Mouse (Mus musculus): ENCODE data around the gene Pard3b. TPM values are rescaled to one million over a fixed set of nuclear protein-coding genes. Genes with fewer than 3 reads are reported as not detected.

Gene Pard3b
- total and polyA plus RNA-seq, 2 experiments, result 0.50 to 3.0 TPM

DNA sequence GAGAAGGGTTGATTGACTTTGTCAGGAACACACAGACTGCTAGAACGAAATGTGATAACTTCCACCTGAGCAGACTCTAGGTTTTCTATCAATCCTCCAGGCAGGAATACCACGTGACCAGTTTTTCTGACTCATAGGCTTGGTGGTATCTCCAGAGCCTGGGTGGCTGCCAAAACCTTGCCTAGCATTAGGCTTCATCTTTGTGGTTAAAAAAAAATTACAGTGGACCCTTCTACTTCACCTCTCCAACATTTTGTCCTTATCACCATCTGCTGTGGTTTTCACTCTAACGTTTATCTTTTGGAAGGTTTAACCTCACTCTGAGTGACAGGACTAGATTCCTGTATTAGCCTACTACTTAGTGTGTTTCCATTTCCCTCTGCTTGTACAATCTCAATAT lies 403.1 kb downstream of the Pard3b start:
- DNase-seq (ENCODE audit: extremely low read depth, low read depth, low spot score), result no peak
- Histone ChIP-seq H3K27ac (replicated peaks; ENCODE audit: insufficient read depth, low read depth, low read length) (no peak overlapping the region), H3K79me2 (ENCODE audit: control insufficient read depth, insufficient read depth, low read length) (no peaks in the 10 kb centered on the region), H3K4me1 (ENCODE audit: control insufficient read depth, insufficient read depth, low read length) (no peaks in the 10 kb centered on the region; the same call in 1 of the 2 replicates), H3K36me3 (ENCODE audit: control insufficient read depth, insufficient read depth, low read length) (no peaks in the 10 kb centered on the region), H3K9ac (ENCODE audit: low read depth, low read length) (no peak overlapping the region), H3K27me3 (ENCODE audit: control insufficient read depth, insufficient read depth, low read length) (no peaks in the 10 kb centered on the region), H3K4me3 (ENCODE audit: insufficient read depth, low read depth, low read length) (no peak overlapping the region)
- WGBS, result 66% methylated on average over 3 of the region's 3 CpGs
- no peak for TF ChIP-seq CTCF (IDR thresholded peaks at IDR 0.05; ENCODE audit: low read depth, low read length)
- TF ChIP-seq POLR2A (IDR thresholded peaks at IDR 0.05; ENCODE audit: extremely low read depth, insufficient read depth, low read length), result no peak

DNA sequence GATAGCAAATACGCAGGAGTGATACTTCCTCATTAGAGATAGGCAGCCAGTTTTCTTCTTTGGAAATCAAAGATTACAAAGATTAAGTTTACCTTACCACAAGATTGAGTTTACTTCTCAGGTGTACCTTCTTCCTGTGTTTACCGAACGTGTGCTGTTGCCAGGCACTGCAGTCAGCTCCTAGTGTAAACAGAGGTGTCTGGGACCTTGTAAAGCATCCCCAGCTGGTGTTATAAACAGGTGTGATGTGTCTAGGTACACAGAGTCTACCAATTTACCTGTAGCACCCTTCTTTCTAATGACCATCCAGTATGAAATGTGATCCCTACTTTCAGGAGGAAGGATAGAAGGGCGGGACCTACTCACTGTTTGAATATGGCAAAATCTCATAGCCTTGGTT lies 410.0 kb downstream of the Pard3b start:
- no peak overlapping the region for H3K9ac ChIP-seq (ENCODE audit: low read depth, low read length)
- 41% methylated on average over 4 of the region's 4 CpGs for WGBS
- no peaks in the 10 kb centered on the region for H3K36me3 ChIP-seq (ENCODE audit: control insufficient read depth, insufficient read depth, low read length)
- H3K27me3 ChIP-seq (ENCODE audit: control insufficient read depth, insufficient read depth, low read length), result no peaks in the 10 kb centered on the region
- DNase-seq (ENCODE audit: extremely low read depth, low read depth, low spot score), result peak; percentile 24
- TF ChIP-seq CTCF (IDR thresholded peaks at IDR 0.05; ENCODE audit: low read depth, low read length), result no peak
- TF ChIP-seq POLR2A (IDR thresholded peaks at IDR 0.05; ENCODE audit: extremely low read depth, insufficient read depth, low read length), result no peak
- H3K79me2 ChIP-seq (ENCODE audit: control insufficient read depth, insufficient read depth, low read length), result no peaks in the 10 kb centered on the region
- H3K4me1 ChIP-seq (ENCODE audit: control insufficient read depth, insufficient read depth, low read length), result peaks cover 9% of the 10 kb centered on the region; the same call in 1 of the 2 replicates
- no peak overlapping the region for H3K4me3 ChIP-seq (ENCODE audit: insufficient read depth, low read depth, low read length)
- H3K27ac ChIP-seq (replicated peaks; ENCODE audit: insufficient read depth, low read depth, low read length), result no peak overlapping the region

DNA sequence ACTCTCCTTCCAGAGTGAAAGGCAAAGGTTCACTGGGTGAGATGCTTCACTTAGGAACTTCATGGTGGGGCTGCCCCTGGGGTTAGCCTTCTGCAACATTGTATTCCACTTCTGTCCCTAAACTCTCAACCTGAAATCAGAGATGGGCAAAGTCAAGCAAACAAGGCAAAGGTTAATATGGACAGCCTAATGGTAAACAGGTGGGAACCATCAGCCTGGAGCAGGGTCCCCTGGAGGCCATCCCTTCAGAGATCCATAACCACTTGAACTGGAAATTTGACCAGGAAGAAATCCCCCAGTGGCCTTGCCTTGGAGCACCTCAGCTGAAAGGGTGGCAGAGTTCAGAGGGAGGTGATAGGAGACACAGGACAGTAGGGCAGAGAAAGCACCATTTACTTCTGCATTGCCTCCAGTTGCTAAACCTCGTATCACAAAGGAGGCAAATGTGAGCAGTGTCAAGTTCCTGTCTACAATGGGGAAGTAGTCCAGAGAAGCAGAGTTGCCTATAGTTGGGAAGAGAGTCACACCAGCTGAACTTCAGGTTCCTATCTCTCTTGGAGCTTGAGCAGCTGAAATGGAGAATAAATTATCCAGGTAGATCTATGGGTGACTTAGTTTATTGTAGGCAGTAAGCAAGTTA lies 412.7 kb downstream of the Pard3b start:
- H3K36me3 ChIP-seq (ENCODE audit: control insufficient read depth, insufficient read depth, low read length), result no peaks in the 10 kb centered on the region
- H3K27ac ChIP-seq (replicated peaks; ENCODE audit: insufficient read depth, low read depth, low read length), result no peak overlapping the region
- H3K4me1 ChIP-seq (ENCODE audit: control insufficient read depth, insufficient read depth, low read length), result peaks cover 9% of the 10 kb centered on the region
- no peak overlapping the region for H3K4me3 ChIP-seq (ENCODE audit: insufficient read depth, low read depth, low read length)
- 48% methylated on average over 1 of the region's 1 CpGs for WGBS
- no peak for DNase-seq (ENCODE audit: extremely low read depth, low read depth, low spot score)
- H3K9ac ChIP-seq (ENCODE audit: low read depth, low read length), result no peak overlapping the region
- H3K79me2 ChIP-seq (ENCODE audit: control insufficient read depth, insufficient read depth, low read length), result no peaks in the 10 kb centered on the region
- TF ChIP-seq POLR2A (IDR thresholded peaks at IDR 0.05; ENCODE audit: extremely low read depth, insufficient read depth, low read length) (no peak), CTCF (IDR thresholded peaks at IDR 0.05; ENCODE audit: low read depth, low read length) (no peak)
- H3K27me3 ChIP-seq (ENCODE audit: control insufficient read depth, insufficient read depth, low read length), result no peaks in the 10 kb centered on the region

DNA sequence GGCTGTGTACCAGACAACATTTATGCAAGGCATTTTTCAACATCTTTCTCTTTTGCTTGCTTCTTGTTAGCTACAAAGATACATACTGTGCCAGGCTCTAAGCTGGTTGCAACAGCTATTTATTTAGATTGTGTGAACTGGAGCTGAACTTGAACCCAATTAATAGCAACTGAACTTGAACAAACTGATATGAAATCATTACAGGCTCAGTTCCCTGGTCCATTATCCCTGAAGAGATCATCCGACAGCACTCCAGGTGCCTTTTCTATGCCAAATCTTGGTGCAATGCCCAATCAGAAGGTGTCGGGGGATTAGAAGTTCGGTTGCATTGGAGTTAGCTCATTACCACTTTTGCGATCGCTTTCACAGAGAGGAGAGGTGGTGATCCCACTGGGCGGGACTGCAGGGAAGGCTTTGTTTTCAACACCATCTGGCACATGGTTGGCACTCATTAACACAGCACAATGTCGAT lies 414.6 kb downstream of the Pard3b start:
- Histone ChIP-seq H3K27ac (replicated peaks; ENCODE audit: insufficient read depth, low read depth, low read length) (no peak overlapping the region), H3K4me3 (ENCODE audit: insufficient read depth, low read depth, low read length) (no peak overlapping the region), H3K79me2 (ENCODE audit: control insufficient read depth, insufficient read depth, low read length) (no peaks in the 10 kb centered on the region), H3K9ac (ENCODE audit: low read depth, low read length) (no peak overlapping the region), H3K4me1 (ENCODE audit: control insufficient read depth, insufficient read depth, low read length) (peaks cover 9% of the 10 kb centered on the region), H3K36me3 (ENCODE audit: control insufficient read depth, insufficient read depth, low read length) (no peaks in the 10 kb centered on the region), H3K27me3 (ENCODE audit: control insufficient read depth, insufficient read depth, low read length) (no peaks in the 10 kb centered on the region)
- WGBS, result 65% methylated on average over 7 of the region's 7 CpGs
- DNase-seq (ENCODE audit: extremely low read depth, low read depth, low spot score), result peak; percentile 78
- TF ChIP-seq POLR2A (IDR thresholded peaks at IDR 0.05; ENCODE audit: extremely low read depth, insufficient read depth, low read length) (no peak), CTCF (IDR thresholded peaks at IDR 0.05; ENCODE audit: low read depth, low read length) (no peak)

DNA sequence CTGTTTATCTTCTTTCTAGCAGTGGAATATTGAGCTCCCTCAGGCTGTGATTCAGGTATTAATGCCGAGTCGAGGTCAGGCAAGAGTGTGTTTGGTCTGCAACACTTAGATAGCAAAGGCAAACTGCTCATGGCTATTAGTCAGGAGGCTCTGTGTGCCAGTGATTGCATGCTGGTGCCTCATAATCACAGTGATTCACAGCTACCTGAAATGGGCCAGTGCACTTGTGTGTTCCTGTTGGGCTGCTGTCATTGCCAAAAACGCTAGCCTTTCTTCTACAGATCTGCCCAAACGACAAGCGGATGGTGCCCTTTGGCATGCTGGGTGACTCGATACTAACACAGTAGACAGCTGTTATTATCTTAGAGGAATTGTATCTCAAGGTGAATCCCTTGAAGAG lies 416.7 kb downstream of the Pard3b start:
- no peak overlapping the region for H3K9ac ChIP-seq (ENCODE audit: low read depth, low read length)
- no peak overlapping the region for H3K27ac ChIP-seq (replicated peaks; ENCODE audit: insufficient read depth, low read depth, low read length)
- no peak for TF ChIP-seq POLR2A (IDR thresholded peaks at IDR 0.05; ENCODE audit: extremely low read depth, insufficient read depth, low read length)
- no peak for TF ChIP-seq CTCF (IDR thresholded peaks at IDR 0.05; ENCODE audit: low read depth, low read length)
- no peaks in the 10 kb centered on the region for H3K27me3 ChIP-seq (ENCODE audit: control insufficient read depth, insufficient read depth, low read length)
- H3K36me3 ChIP-seq (ENCODE audit: control insufficient read depth, insufficient read depth, low read length), result no peaks in the 10 kb centered on the region
- no peaks in the 10 kb centered on the region for H3K79me2 ChIP-seq (ENCODE audit: control insufficient read depth, insufficient read depth, low read length)
- H3K4me1 ChIP-seq (ENCODE audit: control insufficient read depth, insufficient read depth, low read length), result peaks cover 8% of the 10 kb centered on the region
- WGBS, result 39% methylated on average over 6 of the region's 6 CpGs
- peak; percentile 56 for DNase-seq (ENCODE audit: extremely low read depth, low read depth, low spot score)
- no peak overlapping the region for H3K4me3 ChIP-seq (ENCODE audit: insufficient read depth, low read depth, low read length)

DNA sequence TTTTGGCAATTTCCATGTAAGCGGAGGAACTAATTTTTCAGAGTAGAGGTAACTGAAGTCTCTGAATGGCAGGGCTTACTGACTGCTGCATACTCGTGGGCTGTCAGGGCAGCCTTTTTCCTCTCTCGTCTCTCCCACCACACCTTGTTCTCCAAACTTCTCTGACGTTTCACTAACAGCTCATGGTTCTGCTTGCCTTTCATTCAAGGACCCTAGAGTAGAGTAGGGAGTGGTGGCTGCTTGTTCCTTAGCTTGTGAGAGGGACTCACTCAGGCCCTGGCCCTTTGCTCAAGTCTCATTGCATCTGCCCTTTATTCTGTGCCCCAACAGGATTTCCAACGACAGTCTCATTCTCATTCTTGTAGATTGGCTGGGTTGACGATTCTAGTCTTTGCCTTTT lies 432.0 kb downstream of the Pard3b start:
- Histone ChIP-seq H3K9ac (ENCODE audit: low read depth, low read length) (no peak overlapping the region), H3K4me1 (ENCODE audit: control insufficient read depth, insufficient read depth, low read length) (no peaks in the 10 kb centered on the region), H3K4me3 (ENCODE audit: insufficient read depth, low read depth, low read length) (no peak overlapping the region), H3K36me3 (ENCODE audit: control insufficient read depth, insufficient read depth, low read length) (no peaks in the 10 kb centered on the region), H3K27ac (replicated peaks; ENCODE audit: insufficient read depth, low read depth, low read length) (no peak overlapping the region), H3K27me3 (ENCODE audit: control insufficient read depth, insufficient read depth, low read length) (no peaks in the 10 kb centered on the region), H3K79me2 (ENCODE audit: control insufficient read depth, insufficient read depth, low read length) (no peaks in the 10 kb centered on the region)
- WGBS, result 89% methylated on average over 6 of the region's 6 CpGs
- TF ChIP-seq CTCF (IDR thresholded peaks at IDR 0.05; ENCODE audit: low read depth, low read length), result no peak
- no peak for TF ChIP-seq POLR2A (IDR thresholded peaks at IDR 0.05; ENCODE audit: extremely low read depth, insufficient read depth, low read length)
- no peak for DNase-seq (ENCODE audit: extremely low read depth, low read depth, low spot score)

Data from liver, adult 2 months (tissue).